Mouse (Mus musculus) lung, postnatal 14 days (tissue): ENCODE results near the gene Tmem219.
A peak's percentile ranks its signal among the peaks of the same experiment; 100 is the strongest.

Source experiments
- DNase-seq: peaks from one replicate; pipeline ENCODE4 v3.0.0; 2021

Tmem219 gene

DNA sequence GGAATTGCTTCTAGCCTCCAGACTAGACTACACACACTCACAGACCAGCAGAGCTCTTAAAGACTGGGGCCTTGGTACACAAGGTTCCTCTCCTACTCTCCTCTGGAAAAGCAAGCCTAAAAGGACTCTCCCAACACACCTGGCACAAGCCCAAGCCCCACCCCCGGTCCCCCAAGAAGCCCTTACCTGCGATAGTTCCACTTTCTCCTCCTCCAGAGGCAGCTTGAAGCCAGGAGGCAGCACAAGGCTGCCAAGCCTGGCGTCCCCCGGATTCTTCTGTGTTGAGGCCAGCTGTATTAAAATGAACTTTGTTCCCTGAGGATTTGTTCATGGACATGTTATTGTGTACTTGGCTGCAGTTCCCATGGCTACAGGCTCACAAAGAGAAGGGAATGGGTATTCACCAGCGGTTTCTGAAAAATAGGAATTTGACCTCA lies at the start of gene Tmem219:
TSS of gene Tmem219 (minus strand) at position 294 of the 437 bp plus-strand sequence.
- DNase-seq, result peak; percentile 73

DNA sequence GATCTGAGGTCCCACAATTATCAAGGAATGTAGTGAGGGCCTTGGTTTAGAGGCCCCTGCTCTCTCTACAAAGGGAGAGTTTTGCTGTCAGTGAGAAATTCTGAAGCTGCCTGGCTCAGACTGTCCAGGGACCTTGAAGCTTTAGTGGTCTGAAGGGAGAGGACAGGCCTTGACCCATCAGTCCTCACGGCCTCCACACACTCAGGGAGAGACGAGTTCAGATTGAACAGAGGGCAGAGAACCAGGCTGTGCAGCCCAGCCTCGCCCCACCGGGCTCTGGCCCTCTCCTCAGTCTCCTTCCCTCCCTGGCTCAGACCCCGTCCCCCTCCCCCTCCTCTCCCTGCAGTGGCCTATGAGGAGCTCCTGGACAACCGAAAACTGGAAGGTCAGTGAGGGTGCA lies 44.6 kb upstream of the Tmem219 start:
- DNase-seq, result no peak

DNA sequence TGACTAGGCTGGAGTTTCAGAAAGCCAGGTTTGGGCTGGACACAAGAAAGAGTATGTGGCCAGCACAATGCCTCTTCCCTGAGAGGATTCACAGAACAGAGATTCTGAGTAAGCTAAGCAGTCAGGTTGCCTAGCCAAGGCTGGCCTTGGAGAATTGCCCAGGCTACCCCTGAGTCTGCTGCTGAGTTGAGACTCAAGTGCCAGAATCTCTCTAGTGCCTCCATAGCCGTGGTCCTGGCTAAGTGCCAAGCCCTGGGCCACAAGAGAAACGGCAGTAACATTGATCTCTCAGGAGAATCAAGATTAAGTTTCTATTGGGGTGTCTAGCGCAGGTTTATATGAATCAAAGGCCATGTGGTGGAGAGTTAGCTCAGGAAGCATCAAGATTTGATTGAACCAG lies 42.9 kb upstream of the Tmem219 start:
- DNase-seq, result no peak

DNA sequence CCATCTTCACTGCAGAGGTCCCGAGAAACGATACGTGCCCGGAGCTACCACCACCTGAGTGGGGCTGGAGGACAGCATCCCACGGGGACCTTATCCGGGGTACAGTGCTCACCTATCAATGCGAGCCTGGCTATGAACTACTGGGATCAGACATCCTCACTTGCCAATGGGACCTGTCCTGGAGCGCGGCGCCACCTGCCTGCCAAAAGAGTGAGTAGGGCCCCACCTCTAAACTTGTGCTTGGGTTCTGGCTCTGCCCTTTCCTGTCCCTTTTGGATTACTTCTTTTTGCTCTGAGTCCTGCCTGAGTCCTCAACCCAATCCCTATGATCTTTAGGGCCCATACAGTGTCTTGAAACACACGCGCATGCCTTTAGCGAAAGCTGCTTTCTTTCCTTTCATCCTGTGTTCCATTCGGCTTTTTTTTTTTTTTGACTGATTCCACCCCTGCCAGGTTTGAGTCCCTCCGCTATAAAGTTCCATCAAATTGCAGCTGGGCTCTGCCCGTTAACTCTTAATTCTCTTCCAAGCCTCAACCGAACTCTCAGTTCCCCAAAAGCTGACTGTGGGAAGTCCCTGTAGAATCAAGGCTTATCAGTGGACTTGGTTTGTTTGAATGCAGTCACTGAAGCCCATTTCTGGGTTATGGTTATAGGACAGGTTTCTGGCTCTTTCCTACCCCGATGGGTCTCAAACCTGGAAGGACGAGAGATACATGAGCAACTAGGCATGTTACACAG lies 41.0 kb upstream of the Tmem219 start:
- peak; percentile 65 for DNase-seq

DNA sequence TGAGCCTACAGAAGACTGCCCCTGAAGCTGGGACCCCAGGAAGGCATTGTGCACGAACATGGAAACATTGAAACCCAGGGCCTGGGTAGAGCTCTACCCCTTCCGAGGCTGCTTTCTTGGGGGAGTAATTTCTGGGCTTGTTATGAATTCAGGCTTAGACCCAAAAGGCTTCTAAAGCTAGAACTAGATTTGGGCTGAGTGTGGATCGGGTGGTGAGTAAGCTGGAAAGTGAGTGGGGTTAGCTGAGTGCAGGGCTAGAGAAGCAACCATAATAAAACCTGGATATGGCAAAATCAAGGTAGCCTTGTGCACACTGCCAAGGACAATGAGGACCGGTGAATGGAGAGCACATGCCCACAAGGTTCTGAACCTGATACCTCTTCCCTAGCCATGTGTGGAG lies 39.2 kb upstream of the Tmem219 start:
- no peak for DNase-seq

DNA sequence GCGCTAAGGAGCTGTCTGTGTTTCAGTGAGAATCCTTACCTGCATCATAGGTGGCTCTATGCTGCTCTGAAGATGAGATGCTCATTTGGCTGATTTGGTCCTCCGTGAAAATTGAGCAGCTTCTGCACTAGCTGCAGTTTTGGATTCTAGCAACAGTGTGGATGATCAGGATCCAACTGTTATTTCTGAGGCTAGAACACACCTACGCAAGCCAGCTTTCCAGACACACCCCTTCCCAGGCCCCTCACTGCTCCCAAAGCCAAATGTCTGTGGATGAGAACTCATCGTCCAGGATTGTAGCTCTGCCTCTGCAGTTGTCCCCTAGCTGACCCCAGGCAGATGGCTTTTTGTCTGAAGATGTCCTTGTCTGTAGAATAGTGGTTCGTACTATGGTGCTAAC lies 38.4 kb upstream of the Tmem219 start:
- DNase-seq, result no peak

DNA sequence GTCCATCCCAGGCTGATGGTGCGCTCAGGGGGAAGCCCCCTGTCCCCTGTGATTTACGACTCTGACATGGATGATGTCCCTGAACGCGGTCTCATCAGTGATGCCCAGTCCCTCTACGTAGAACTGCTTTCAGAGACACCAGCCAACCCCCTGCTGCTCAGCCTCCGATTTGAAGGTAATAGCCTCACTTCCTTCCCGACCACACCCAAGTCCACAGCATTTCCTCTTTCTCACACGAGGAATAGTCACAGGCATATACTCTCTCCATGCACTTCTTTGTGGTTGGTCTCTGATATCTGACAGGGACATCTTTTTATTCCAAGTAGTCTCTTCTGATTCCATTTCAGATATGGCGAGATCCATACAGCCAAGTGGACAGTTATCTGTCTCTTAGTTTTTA lies 37.1 kb upstream of the Tmem219 start:
- no peak for DNase-seq

DNA sequence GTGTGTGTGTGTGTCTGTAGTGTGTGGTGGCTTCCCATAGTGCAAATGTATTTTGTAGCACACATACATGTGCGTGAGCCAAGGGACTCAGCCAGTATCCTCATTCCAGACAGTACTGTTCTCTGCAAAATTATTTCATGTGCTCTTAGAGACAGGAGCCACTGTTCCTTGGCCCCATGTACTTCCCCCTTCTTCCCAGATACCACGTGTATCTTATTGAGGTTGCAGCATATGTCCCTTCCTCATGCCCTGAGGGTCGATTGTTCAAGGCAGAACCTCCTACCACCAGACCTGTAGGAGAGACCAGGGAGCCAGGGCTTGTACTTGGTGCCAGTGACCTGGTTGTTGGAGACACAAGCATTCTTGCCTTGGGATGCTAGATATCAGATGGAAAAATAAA lies 32.4 kb upstream of the Tmem219 start:
- no peak for DNase-seq

DNA sequence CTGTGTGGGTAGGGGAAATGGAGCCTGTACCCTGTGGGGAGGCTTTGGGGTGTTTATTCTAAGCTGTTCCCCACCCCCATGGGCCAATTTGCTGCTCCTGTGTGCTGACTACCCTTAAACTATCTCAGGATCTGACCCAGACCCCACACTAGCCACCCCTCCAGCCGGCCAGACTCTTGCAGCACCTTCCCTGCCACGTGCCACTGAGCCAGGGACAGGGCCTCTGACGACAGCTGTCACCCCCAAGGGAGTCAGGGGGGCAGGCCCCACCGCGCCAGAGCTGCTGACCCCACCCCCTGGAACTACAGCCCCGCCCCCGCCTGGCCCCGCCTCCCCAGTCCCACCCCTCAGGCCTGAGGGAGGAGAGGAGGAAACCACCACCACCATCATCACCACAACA lies 29.9 kb upstream of the Tmem219 start:
- DNase-seq, result no peak

DNA sequence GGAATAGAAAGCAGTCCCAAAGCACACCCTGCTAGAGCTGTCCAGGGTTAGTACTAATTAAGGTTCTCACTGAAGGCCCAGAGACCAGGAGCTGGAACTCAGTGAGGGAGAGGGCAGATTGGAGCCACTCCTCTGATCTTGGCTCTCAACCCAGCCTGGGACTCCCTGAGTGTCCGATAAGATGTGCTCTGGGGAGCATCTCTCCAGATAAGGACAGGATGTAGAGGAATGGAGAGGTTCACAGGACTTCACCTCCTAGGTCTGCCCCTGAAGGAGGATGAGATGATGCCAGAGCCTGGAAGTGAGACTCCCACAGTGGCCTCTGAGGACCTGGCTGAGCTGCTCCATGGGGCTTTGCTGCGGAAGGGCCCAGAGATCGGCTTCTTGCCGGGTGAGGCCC lies 29.0 kb upstream of the Tmem219 start:
- no peak for DNase-seq

DNA sequence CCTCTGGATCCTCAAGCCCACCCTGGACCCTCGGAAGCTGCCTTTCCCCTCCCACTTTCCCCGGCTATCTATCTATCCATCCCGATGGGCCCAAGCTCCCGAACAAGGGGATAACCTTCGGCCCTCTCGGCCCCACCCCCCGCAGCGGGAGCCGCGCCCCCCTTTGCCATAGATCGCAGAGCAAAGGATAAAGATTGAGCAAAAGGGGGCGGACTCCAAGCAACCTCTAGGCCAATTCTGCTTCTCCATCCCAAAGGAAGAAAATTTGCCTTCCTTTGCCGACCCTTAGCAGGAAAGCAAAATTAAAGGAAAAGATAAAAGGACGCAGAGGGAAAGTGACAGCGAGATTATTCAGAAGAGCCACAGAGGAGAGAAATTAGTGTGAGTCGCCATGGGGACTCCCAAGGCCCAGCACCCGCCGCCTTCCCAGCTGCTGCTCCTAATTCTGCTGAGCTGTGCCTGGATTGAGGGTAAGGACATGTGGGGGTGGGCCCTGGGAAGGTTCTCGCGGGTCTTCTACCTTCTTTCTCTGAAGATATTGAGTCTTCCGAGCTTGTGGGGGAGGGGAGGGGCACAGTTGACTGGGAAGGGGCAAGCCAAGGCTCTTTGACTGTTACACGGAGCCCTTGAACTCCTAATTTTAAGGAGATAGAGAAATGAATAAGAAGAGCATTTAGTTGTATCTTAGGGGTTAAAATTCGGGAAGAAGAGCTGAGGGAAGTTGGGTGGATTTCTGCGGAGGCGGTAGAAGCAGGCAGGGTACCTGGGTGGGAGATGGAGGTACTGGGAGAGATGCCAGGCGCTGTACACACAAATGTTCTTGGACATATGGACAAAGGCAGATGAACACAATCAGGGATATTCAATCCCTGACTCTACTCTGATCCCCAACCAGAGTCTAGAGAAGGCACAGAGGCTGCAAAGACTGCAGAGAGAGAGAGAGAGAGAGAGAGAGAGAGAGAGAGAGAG lies 28.2 kb upstream of the Tmem219 start:
- DNase-seq, result no peak

DNA sequence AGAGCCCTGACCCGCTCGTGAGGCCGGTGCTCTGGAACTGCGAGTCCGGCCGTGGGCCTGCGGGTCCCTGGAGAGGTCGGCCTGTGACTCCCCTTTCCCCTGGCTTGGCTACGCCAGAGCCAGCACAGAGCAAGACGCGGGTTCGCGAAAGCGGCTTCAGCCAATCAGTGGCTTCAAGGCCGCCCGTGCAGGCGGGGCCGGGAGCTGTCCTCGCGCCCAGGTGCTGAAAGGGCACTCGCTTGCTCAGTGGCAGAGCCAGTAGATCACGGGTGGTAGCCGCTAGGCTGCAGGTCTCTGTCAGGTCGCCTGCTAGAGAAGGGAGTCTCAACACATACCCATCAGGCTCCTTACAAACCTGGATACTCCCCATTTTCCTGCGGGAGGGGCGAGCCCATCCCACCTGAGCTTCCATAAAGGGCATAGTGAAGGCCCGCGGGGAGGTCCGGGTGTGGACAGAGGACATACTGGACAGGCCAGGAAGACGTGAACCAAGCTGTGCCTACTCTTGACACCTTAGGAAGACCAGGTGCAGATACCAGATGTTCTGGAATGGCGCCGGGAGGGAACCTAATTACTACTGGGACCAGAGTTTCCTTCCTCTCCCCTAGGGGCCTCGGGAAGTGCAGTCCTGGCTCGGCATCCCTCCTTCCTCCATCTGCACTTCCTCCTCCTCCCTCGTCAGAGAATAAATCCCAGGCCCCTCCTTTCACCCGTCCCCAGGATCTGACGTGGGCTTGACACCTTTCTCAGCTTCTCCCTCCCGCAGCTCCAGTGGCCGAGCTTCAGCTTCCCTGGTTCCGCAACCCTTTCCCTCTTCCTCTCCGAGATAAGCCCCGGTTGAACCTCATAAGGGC lies 27.3 kb upstream of the Tmem219 start, which contains the start of gene Sez6l2:
TSS of gene Sez6l2 (plus strand) at position 771 of the 854 bp plus-strand sequence.
- peak; percentile 96 for DNase-seq

DNA sequence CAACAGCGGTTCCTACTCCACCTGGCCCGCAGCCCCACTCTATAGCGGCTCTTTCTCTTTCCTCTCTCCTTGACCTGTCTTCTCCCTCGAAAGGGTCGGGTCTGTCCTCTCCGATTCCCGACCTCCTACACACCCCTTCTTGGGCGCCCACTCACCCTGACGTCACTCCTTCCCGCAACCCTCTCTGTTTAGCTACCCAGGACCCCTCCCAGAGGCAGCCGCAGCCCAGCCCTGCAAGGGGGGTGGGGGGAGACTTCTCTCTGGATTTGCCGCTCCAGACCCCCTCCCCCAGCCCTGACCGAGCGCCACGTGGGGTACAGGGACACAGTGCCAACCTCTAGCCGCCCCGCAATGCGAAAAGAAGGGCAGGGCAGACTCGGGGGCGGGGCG lies 26.7 kb upstream of the Tmem219 start, which contains the start of gene Asphd1:
TSS of gene Asphd1 (minus strand) at position 180 of the 390 bp plus-strand sequence.
- no peak for DNase-seq

DNA sequence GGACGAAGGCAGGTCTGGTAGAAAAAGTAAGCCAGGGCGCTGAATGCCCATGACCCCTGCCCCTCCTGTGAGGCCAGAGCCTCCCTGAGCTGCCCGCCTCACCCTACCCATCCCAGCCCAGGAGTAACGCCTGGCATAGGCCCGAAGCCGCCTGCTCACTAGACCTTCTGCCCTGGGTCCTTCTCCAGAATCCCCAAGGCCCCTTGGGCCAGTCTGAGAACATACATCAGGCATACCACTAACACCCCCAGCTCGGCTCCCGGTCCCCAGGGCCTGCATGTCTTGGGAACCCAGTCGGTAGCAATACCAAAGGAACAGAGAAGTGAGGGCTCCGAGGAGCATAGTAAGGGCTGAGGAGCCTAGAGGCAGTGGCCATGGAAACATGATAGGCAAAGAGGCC lies 25.9 kb upstream of the Tmem219 start:
- no peak for DNase-seq

DNA sequence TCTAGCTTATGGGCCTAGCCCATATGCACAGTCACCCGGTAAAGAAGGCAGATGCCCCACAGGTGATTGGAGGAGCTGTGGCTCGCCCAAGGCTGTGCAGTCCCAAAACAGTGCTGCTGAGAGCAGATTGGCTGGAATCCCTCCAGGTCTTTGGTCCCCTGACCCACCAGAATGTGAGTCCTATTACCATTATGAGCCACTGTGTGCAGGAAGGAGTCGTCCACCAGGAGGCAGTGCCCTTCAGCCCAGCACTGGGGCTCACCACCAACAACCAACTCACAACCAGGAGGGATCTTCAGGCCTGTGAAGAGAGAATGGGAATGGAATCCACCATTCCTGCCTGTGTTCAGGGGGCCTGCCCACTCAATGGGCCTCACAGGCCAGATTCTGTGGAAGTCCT lies 23.8 kb upstream of the Tmem219 start:
- DNase-seq, result peak; percentile 41

DNA sequence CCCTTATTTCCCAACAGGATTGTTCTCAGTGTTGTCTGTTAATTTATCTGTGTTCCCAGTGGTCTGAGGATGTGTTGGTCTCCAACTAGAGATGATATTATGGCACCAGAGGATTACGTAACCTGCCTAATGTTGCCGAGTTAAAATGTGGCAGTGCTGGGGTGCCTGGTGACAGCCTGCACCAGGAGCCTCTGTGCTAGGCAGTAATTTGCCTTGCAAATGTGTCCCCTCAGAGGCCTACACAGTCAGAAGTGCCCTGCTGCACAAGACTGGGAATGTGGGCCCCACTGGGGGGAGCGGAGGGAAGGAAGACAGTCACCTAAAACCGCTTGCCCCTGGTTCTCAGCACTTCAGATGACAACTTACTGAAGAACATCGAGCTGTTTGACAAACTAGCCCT lies 19.1 kb upstream of the Tmem219 start:
- no peak for DNase-seq

DNA sequence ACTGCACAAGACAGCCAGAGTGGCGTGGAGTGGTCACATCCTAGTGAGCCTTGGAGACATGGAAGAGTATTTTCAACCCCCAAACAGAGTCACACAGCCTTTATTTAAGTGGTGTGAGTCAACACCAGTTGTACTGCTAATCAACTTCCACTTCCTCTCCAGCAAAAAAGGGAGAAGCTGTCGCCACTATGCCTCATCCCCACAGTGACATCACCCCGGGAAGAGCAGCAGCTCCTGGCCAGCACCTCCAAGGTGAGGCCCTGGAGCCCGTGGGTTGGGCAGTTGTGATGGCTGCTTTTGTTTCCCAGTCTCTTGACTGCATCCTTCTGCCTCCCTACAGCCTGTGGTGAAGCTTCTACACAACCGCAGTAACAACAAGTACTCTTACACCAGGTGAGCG lies 18.5 kb upstream of the Tmem219 start:
- no peak for DNase-seq

DNA sequence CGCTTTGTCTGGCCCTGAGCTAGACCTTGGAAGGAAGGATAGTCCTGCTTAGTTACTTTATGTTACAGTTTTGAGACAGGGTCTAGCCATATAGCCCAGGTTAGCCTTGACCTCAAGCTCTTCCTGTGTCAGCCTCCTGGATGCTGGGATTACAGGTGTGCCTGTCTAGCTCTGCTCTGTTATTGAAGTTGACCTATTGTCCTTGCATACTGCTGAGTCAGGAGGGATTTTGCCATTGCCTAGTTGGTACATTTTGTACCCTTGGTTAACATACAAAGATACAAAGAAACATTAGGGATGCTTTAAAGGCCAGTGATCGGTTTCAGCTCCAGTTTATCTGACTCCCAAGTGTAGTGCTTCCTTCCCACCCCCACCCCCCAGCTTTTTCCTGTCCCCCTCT lies 9.9 kb upstream of the Tmem219 start:
- DNase-seq, result no peak

DNA sequence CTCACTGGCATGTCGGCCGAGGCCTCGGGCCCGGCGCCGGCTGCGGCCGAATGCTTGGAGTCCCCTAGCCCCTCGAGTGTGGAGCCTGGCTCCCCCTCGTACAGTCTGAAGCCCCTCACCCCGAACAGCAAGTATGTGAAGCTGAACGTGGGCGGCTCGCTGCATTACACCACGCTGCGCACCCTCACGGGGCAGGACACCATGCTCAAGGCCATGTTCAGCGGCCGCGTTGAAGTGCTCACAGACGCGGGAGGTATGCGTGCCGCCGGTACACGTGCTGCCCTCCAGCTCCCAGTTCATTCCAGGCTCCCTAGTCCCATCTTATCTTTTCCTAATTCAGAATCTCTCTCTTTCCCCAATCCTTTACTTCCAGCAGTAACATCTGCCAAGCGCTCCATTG lies 6.3 kb upstream of the Tmem219 start:
- DNase-seq, result peak; percentile 26

DNA sequence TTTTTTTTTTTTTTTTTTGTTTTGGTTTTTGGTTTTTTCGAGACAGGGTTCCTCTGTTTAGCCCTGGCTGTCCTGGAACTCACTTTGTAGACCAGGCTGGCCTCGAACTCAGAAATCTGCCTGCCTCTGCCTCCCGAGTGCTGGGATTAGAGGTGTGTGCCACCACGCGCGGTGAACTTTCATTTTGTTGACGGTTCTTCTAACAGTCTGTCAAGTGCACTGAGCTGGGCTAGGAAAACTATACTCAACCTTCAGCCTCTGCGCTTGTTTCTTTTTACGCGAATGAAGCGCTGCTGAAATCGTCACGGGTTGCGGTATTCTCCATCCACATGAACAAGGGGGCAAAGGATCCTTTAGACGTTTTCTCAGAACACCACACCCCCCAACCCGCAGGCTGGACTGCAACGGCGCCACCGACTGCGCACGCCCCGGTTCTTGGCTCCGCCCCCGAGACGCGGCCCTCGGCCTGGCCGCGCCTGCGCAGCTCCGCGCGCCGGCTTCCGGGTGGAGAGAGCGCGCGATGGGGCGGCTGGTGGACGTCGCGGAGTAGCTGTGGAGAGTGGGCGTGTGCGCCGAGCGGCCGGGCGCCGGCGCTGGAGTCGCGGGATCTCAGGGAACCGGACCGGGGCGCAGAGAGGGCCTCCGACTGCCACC lies 5.8 kb upstream of the Tmem219 start, which contains the start of gene Kctd13:
TSS of gene Kctd13 (plus strand) at position 496 of the 654 bp plus-strand sequence.
- DNase-seq, result peak; percentile 95

DNA sequence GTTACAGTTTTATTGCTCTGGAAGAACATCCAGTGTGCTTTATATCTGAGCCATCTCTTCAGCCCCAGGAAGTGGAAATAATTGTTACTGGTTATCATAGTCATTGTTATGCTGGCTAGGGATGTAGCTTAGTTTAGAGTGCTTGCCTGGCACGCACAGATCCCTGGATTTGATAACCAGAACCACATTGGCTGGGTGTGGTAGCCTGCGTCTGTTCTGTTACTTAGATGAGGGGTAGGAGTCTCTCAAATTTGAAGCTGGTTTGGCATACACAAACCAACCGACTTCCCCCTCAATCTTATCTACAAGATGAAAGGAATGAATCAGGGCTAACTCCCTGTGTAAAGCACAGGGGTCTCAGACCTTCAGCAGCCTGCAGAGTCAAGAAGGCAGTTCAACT lies 3.6 kb upstream of the Tmem219 start:
- DNase-seq, result no peak

DNA sequence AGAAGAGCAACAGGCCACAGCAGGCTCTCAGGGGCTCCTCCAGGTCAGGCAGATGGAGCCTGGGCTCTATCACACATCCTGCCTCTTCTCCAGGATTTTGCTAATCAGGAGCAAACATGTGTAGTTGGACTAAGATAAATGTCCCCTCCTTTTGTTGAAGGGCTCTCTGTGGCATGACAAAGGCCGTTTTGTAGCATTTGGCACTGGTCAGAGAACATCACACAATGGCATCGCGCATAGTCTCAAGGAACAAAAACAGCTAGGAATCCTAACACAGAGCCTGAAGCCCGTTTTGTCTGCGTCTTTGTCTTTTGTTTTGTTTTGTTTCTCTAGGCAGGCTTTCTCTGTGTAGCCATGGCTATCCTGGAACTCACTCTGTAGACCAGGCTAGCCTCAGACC lies 1.3 kb upstream of the Tmem219 start:
- DNase-seq, result no peak
